Mouse (Mus musculus) left cerebral cortex, adult 2 months (tissue): ENCODE data around the gene Nop9. TPM values are rescaled to one million over a fixed set of nuclear protein-coding genes. Genes with fewer than 3 reads are reported as not detected.

Experiments
- DNase-seq, 2 experiments: peaks; one replicate each; pipeline ENCODE4 v3.0.0; 2021 to 2022; ENCODE audit warnings: low spot score in 2 of 2, mixed read lengths in 1 of 2; ENCODE audit errors: extremely low spot score in 1 of 2
- H3K27ac ChIP-seq: fragments of 200-600 bp; 2 replicates; pipeline ENCODE4 v1.8.1; 2022
- H3K4me3 ChIP-seq: fragments of 200-600 bp; 2 replicates; pipeline ENCODE4 v1.8.1; 2022
- CTCF ChIP-seq: fragments of 200-600 bp; IDR thresholded peaks from 2 replicates; pipeline ENCODE4 v1.8.1; 2022; ENCODE audit warnings: antibody characterized with exemption, mild to moderate bottlenecking, moderate library complexity
- intact Hi-C: fragments of 180-260 bp; cut with DNase I; formaldehyde crosslinking; loops from one replicate; pipeline ENCODE4 v1.15.1; 2025
- total RNA-seq, 2 experiments: library from RNA; stranded (reverse); gene quantifications; 2 replicates each; pipeline ENCODE4 v1.2.3; 2021

The Nop9 gene
- total RNA-seq, 2 experiments from 2014 or later = 9.6 to 12.9 TPM

GRCm38 (mm10) chr14:55795380-55796163, 50.1 kb downstream of the Nop9 start:
- DNase-seq = no peak
- Histone ChIP-seq H3K27ac (no peak overlapping the region), H3K4me3 (no peak overlapping the region)
- intact Hi-C loops = no loop called here
- no peak for TF ChIP-seq CTCF

Other genes with a start within 250 kb of the Nop9 start
- gene Cpne6, start 235.2 kb upstream of the Nop9 start, total RNA-seq = 100 to 1,000 TPM; 209 to 225 TPM
- under 1 TPM; 0.29 to 0.84 TPM for gene Nrl, start 220.7 kb upstream of the Nop9 start, total RNA-seq
- gene Pck2, start 205.4 kb upstream of the Nop9 start, total RNA-seq = 10 to 100 TPM; 31.1 to 36.0 TPM
- 10 to 100 TPM; 76.8 to 80.8 TPM for gene Dcaf11, start 185.7 kb upstream of the Nop9 start, total RNA-seq
- 1 to 10 TPM in 1 of 2 experiments, under 1 TPM in 1; 0.86 to 1.8 TPM for gene A730061H03Rik, start 185.3 kb upstream of the Nop9 start, total RNA-seq
- not detected for gene Fitm1, start 170.1 kb upstream of the Nop9 start, total RNA-seq
- 10 to 100 TPM; 46.8 to 51.6 TPM for gene Psme1, start 167.6 kb upstream of the Nop9 start, total RNA-seq
- gene Emc9, start 160.4 kb upstream of the Nop9 start, total RNA-seq = 10 to 100 TPM; 49.8 to 50.3 TPM
- gene Psme2, start 154.6 kb upstream of the Nop9 start, total RNA-seq = 10 to 100 TPM; 46.0 to 60.3 TPM
- 10 to 100 TPM; 40.9 to 43.4 TPM for gene Rnf31, start 154.0 kb upstream of the Nop9 start, total RNA-seq
- 10 to 100 TPM; 13.0 to 16.4 TPM for gene Irf9, start 142.1 kb upstream of the Nop9 start, total RNA-seq
- 1 to 10 TPM; 2.7 to 2.8 TPM for gene Rec8, start 127.7 kb upstream of the Nop9 start, total RNA-seq
- gene Ipo4, start 109.7 kb upstream of the Nop9 start, total RNA-seq = 100 to 1,000 TPM; 118 to 130 TPM
- 1 to 10 TPM; 3.5 to 6.1 TPM for gene Gm49378, start 107.8 kb upstream of the Nop9 start, total RNA-seq
- 10 to 100 TPM; 37.8 to 41.0 TPM for gene Tm9sf1, start 101.9 kb upstream of the Nop9 start, total RNA-seq
- 1 to 10 TPM in 1 of 2 experiments, under 1 TPM in 1; 0.91 to 1.2 TPM for gene Tssk4, start 95.5 kb upstream of the Nop9 start, total RNA-seq
- 10 to 100 TPM; 40.6 to 41.6 TPM for gene Mdp1, start 85.2 kb upstream of the Nop9 start, total RNA-seq
- gene Gmpr2, start 73.8 kb upstream of the Nop9 start, total RNA-seq = 10 to 100 TPM; 21.1 to 23.2 TPM
- 100 to 1,000 TPM; 294 to 309 TPM for gene Nedd8, start 73.6 kb upstream of the Nop9 start, total RNA-seq
- gene Tinf2, start 63.9 kb upstream of the Nop9 start, total RNA-seq = 10 to 100 TPM; 14.1 to 16.3 TPM
- gene Tgm1, start 31.8 kb upstream of the Nop9 start, total RNA-seq = not detected
- 10 to 100 TPM; 50.2 to 51.3 TPM for gene Rabggta, start 23.4 kb upstream of the Nop9 start, total RNA-seq
- 10 to 100 TPM; 76.5 to 88.8 TPM for gene Dhrs1, start within 50 bp of the Nop9 start, total RNA-seq
- 1 to 10 TPM; 2.5 to 2.7 TPM for gene Cideb, start 12.8 kb downstream of the Nop9 start, total RNA-seq
- under 1 TPM; 0.33 to 0.38 TPM for gene Ltb4r2, start 15.7 kb downstream of the Nop9 start, total RNA-seq
- gene Ltb4r1, start 20.3 kb downstream of the Nop9 start, total RNA-seq = under 1 TPM; 0.33 to 0.50 TPM
- gene Adcy4, start 38.4 kb downstream of the Nop9 start, total RNA-seq = 1 to 10 TPM; 3.0 to 6.3 TPM
- 1 to 10 TPM; 1.2 to 1.3 TPM for gene Ripk3, start 43.2 kb downstream of the Nop9 start, total RNA-seq
- gene Nfatc4, start 77.5 kb downstream of the Nop9 start, total RNA-seq = 1 to 10 TPM; 1.1 to 2.6 TPM
- 1 to 10 TPM; 6.4 to 8.4 TPM for gene Nynrin, start 108.3 kb downstream of the Nop9 start, total RNA-seq
- gene Cbln3, start 138.7 kb downstream of the Nop9 start, total RNA-seq = under 1 TPM; 0.20 to 0.26 TPM
- 10 to 100 TPM; 11.9 to 12.0 TPM for gene Khnyn, start 139.3 kb downstream of the Nop9 start, total RNA-seq
- 10 to 100 TPM; 91.3 to 96.9 TPM for gene Sdr39u1, start 154.6 kb downstream of the Nop9 start, total RNA-seq
- not detected for gene Cma1, start 199.0 kb downstream of the Nop9 start, total RNA-seq
- not detected for gene Cma2, start 205.3 kb downstream of the Nop9 start, total RNA-seq